Mouse (Mus musculus) heart, postnatal 0 days (tissue): ENCODE measurements around the gene Epm2aip1. TPM values are rescaled to one million over a fixed set of nuclear protein-coding genes. Genes with fewer than 3 reads are reported as not detected.

ENCODE experiments used
- ATAC-seq: fragments of 200-750 bp; cut with Nextera tagmentation; 2 replicates; pipeline ENCODE4 v1.8.0; 2017; ENCODE audit warnings: low read depth, moderate number of reproducible peaks, moderate library complexity; ENCODE audit not compliant: insufficient read depth
- DNase-seq: peaks from one replicate; pipeline ENCODE4 v3.0.0-alpha.2; 2016; ENCODE audit warnings: low spot score
- H3K27ac ChIP-seq: fragments of 300-500 bp; sonication (generic); 2 replicates; pipeline ENCODE4 v1.5.1; 2014; ENCODE audit warnings: low read depth, mild to moderate bottlenecking
- H3K27me3 ChIP-seq: fragments of 300-500 bp; sonication (generic); 2 replicates; pipeline ENCODE4 v1.6.1; 2014; ENCODE audit warnings: low read length, mixed read lengths; ENCODE audit not compliant: control insufficient read depth, insufficient read depth
- H3K36me3 ChIP-seq: fragments of 300-500 bp; sonication (generic); replicated peaks from 2 replicates; pipeline ENCODE4 v1.6.1; 2014; ENCODE audit warnings: low read length, mixed read lengths; ENCODE audit not compliant: control insufficient read depth, insufficient read depth
- H3K4me1 ChIP-seq: fragments of 300-500 bp; sonication (generic); 2 replicates; pipeline ENCODE4 v1.6.1; 2014; ENCODE audit warnings: antibody characterized with exemption; ENCODE audit not compliant: control insufficient read depth, insufficient read depth
- H3K4me2 ChIP-seq: fragments of 300-500 bp; sonication (generic); 2 replicates; pipeline ENCODE4 v1.6.1; 2014; ENCODE audit warnings: low read depth, mild to moderate bottlenecking, low read length, moderate library complexity
- H3K4me3 ChIP-seq: fragments of 300-500 bp; sonication (generic); 2 replicates; pipeline ENCODE4 v1.5.1; 2014; ENCODE audit warnings: low read depth, low read length
- H3K9ac ChIP-seq: fragments of 300-500 bp; sonication (generic); replicated peaks from 2 replicates; pipeline ENCODE4 v1.6.1; 2014; ENCODE audit warnings: low read depth, low read length, mixed read lengths
- H3K9me3 ChIP-seq: fragments of 300-500 bp; sonication (generic); replicated peaks from 2 replicates; pipeline ENCODE4 v1.6.1; 2016; ENCODE audit warnings: low read length; ENCODE audit not compliant: control insufficient read depth
- CTCF ChIP-seq: IDR thresholded peaks from 2 replicates; pipeline ENCODE4 v1.5.1; 2016; ENCODE audit warnings: antibody characterized with exemption, control low read depth, low read depth
- EP300 ChIP-seq: IDR thresholded peaks from 2 replicates; pipeline ENCODE4 v1.6.1; 2016; ENCODE audit warnings: antibody characterized with exemption, low read depth
- WGBS: fragments of 180-500 bp; shearing (Covaris S2); extraction: QIAGEN DNeasy Blood & Tissue Kit; methylation state at CpG from one replicate; pipeline ENCODE4 v1.1.7; 2014; 5-methylcytosine and 5-hydroxymethylcytosine counted together
- polyA plus RNA-seq: library from polyadenylated mRNA; unstranded; fragments of >200 nt; fragmentation: Nextera tagmentation; extraction: Ambion mirVana; gene quantifications from 2 replicates; pipeline ENCODE4 v1.2.1, GENCODE M21; 2015
- total RNA-seq: library from RNA; depleted of rRNA; stranded (reverse); fragments of >200 nt; gene quantifications from 2 replicates; pipeline ENCODE4 v1.2.3, GENCODE M21; 2014; ENCODE audit warnings: low replicate concordance

Gene Epm2aip1
- total and polyA plus RNA-seq, 2 experiments from 2014 or later: 15.6 to 28.2 TPM

DNA sequence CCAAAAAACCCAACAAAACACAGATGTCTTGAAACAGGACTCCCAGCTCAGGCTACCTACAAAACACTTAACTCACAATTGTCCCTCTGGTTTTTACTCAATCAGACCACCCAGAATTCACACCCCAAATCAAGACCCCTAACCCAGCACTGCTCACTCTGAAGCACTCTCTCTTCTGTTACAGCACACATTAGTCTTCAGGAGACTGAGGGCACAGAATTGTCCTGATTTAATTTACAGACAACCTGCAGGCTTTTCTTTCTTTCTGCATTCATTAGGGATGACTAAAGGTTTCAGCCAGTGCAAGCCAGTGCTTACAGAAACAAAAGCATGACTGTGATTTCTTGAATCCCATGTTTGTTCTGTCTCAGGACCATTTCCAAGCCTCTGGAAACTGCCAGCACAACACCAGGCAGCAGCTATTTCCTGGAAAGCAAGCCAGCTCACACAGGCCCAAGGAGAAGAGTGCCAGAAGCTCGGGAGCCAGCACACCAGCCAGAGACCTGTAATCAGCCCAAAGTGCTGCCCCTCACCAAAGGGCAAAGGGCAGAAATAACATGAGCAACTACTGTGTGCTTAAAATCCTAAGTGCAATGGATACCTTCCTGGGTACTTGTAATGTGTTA lies 11.3 kb upstream of the Epm2aip1 start:
- ATAC-seq: 0 out of 2 replicates have a peak, but pooled peaks have one; percentile 51
- WGBS: 21% methylated on average over 1 of the region's 1 CpGs
- peaks cover 75% of the 10 kb centered on the region for H3K36me3 ChIP-seq
- no peak overlapping the region for H3K9ac ChIP-seq
- TF ChIP-seq EP300 (no peak), CTCF (no peak)
- no peak overlapping the region for H3K4me2 ChIP-seq
- no peaks in the 10 kb centered on the region for H3K9me3 ChIP-seq
- H3K4me1 ChIP-seq: no peaks in the 10 kb centered on the region
- H3K27me3 ChIP-seq: no peaks in the 10 kb centered on the region
- no peak for DNase-seq
- H3K4me3 ChIP-seq: no peak overlapping the region
- H3K27ac ChIP-seq: 0 out of 2 replicates have a peak overlapping the region, but pooled peaks have one; percentile 1

DNA sequence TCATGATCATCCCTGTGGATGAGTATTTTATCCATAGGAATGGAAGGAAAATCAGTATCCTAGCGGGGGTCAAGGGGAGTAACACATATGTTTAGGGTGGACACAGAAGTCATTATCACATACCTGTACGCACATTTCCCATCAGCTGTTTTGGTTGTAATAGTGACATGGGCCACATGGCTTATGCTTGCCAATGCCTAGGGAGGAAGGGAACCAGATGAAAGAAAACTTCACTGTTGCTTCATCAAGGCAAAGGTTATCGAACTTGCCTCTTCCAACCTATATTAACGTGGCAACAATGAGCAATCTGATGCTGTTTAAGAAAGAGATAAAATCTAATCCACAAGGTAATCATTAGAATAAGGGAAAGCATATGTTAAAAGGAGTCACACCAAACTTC lies 10.4 kb upstream of the Epm2aip1 start:
- Histone ChIP-seq H3K9me3 (no peaks in the 10 kb centered on the region), H3K4me3 (no peak overlapping the region), H3K27me3 (no peaks in the 10 kb centered on the region), H3K36me3 (peaks cover 73% of the 10 kb centered on the region), H3K9ac (no peak overlapping the region), H3K4me1 (no peaks in the 10 kb centered on the region), H3K4me2 (no peak overlapping the region), H3K27ac (no peak overlapping the region)
- ATAC-seq: no peak
- TF ChIP-seq EP300 (no peak), CTCF (no peak)
- DNase-seq: no peak
- WGBS: 92% methylated on average over 4 of the region's 4 CpGs

DNA sequence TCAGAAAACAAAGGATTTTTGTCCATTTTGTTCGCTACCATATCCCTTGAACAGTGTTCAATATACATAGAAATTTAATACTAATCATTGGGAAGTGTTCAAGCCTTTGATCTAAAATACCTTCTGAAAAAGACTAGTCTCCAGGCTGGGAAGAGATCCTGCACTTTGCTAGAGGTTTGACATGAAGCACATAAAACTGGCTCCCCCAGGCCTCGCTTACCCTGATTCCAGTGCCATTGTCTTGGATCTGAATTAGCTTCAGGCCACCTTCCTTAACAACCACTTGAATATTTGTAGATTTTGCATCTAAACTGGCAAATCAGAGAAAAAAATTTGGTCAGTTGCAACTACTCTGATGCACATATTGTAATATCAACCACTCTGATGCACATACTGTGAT lies 3.7 kb upstream of the Epm2aip1 start:
- peaks cover 35% of the 10 kb centered on the region for H3K36me3 ChIP-seq
- 100% methylated on average over 2 of the region's 2 CpGs for WGBS

DNA sequence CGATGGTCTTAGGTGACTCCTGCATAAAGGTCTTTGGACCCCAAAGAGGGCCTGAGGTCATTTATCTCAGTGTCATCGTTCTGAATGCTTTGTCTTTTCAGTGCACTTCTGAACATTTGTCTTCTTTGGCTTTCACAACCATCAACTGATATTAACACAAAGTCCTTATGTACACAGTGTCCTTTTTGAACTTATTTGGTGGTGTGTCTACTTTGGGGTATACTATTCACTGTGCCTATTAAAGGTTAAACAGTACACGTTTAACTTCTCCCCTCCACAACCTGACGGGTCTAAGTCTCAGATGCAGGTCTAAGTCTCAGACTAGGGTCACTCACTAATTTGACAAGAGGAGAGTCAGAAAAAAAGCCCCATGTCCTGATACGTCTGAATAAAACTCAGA lies 1.1 kb upstream of the Epm2aip1 start:
- Histone ChIP-seq H3K9me3 (no peaks in the 10 kb centered on the region), H3K27ac (peak overlapping the region; percentile 94), H3K27me3 (no peaks in the 10 kb centered on the region), H3K4me2 (peak overlapping the region; percentile 76), H3K4me1 (peaks cover 28% of the 10 kb centered on the region), H3K36me3 (peaks cover 13% of the 10 kb centered on the region), H3K4me3 (peak overlapping the region; percentile 87), H3K9ac (peak overlapping the region; percentile 82)
- no peak for DNase-seq
- ATAC-seq: no peak
- TF ChIP-seq CTCF (no peak), EP300 (no peak)
- WGBS: 13% methylated on average over 5 of the region's 5 CpGs

More for the DNA sequence above, 3.7 kb upstream of the Epm2aip1 start:
- Histone ChIP-seq H3K27ac (no peak overlapping the region), H3K27me3 (no peaks in the 10 kb centered on the region), H3K4me2 (no peak overlapping the region), H3K9ac (no peak overlapping the region), H3K9me3 (no peaks in the 10 kb centered on the region), H3K4me1 (peaks cover 6% of the 10 kb centered on the region), H3K4me3 (no peak overlapping the region)
- TF ChIP-seq EP300 (no peak), CTCF (no peak)
- DNase-seq: no peak
- no peak for ATAC-seq

DNA sequence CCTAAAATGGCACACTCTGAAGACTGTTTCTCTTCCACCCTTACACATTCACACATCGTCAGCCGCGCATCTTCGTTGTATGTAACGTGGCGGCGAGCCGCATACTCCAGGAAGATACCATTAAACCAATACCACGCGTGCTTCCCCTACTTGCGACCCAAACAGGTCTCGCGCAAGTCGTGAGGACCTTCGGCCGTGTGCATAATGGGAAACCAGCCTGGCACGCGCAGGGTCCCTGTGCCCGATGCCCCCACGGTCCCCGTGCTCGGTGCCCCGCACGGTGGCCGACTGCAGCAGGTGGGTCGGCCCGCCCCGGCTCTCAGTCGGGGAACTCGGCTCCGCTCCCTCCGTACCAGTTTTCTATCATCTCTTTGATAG lies 684 bp upstream of the Epm2aip1 start:
- H3K4me1 ChIP-seq: peaks cover 32% of the 10 kb centered on the region
- peak overlapping the region; percentile 94 for H3K27ac ChIP-seq
- H3K9me3 ChIP-seq: no peaks in the 10 kb centered on the region
- peak overlapping the region; percentile 82 for H3K9ac ChIP-seq
- peak overlapping the region; percentile 87 for H3K4me3 ChIP-seq
- no peak for TF ChIP-seq EP300
- TF ChIP-seq CTCF: no peak
- WGBS: 1% methylated on average over 32 of the region's 32 CpGs
- H3K36me3 ChIP-seq: peaks cover 13% of the 10 kb centered on the region
- DNase-seq: peak; percentile 57
- no peaks in the 10 kb centered on the region for H3K27me3 ChIP-seq
- peak; percentile 42 for ATAC-seq
- H3K4me2 ChIP-seq: peak overlapping the region; percentile 76

DNA sequence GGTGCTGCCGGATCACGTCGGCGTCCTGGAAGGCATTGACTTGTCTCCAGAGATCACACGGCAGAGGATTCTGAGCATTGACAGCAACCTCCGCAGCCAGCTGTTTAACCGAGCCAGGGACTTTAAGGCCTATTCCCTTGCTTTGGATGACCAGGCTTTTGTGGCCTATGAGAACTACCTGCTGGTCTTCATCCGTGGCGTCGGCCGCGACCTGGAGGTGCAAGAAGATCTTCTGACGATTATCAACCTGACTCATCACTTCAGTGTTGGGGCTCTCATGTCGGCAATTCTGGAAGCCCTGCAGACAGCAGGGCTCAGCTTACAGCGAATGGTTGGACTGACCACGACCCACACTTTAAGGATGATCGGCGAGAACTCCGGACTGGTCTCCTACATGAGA lies 627 bp downstream of the Epm2aip1 start:
- Histone ChIP-seq H3K27me3 (no peaks in the 10 kb centered on the region), H3K4me2 (peak overlapping the region; percentile 78), H3K4me3 (peak overlapping the region; percentile 87), H3K36me3 (peaks cover 2% of the 10 kb centered on the region), H3K9me3 (no peaks in the 10 kb centered on the region), H3K27ac (peak overlapping the region; percentile 96), H3K9ac (peak overlapping the region; percentile 89), H3K4me1 (peaks cover 34% of the 10 kb centered on the region)
- no peak for TF ChIP-seq EP300
- no peak for TF ChIP-seq CTCF
- WGBS: 4% methylated on average over 19 of the region's 19 CpGs
- DNase-seq (peak; percentile 15), ATAC-seq (no peak)
